Mouse (Mus musculus) liver, embryonic 13.5 days (tissue): Measurements from ENCODE around the gene Olfr1006. TPM values are rescaled to one million over a fixed set of nuclear protein-coding genes. Genes with fewer than 3 reads are reported as not detected.
"Not testable (repeated sequence)": the region's sequence is repeated elsewhere in the genome, so short reads cannot be mapped to it uniquely, and the experiment has no call there.

ENCODE experiments used
- ATAC-seq: fragments of 200-750 bp; cut with Nextera tagmentation; 2 replicates; pipeline ENCODE4 v1.8.0; 2017; ENCODE audit warnings: low read depth, mild to moderate bottlenecking, moderate number of reproducible peaks, moderate library complexity
- DNase-seq: peaks from one replicate; pipeline ENCODE4 v3.0.0; 2022
- H3K27ac ChIP-seq: fragments of 300-500 bp; sonication (generic); 2 replicates; pipeline ENCODE4 v1.5.1; 2015; ENCODE audit warnings: moderate library complexity, mild to moderate bottlenecking, inconsistent platforms
- H3K27me3 ChIP-seq: fragments of 300-500 bp; sonication (generic); 2 replicates; pipeline ENCODE4 v1.6.1; 2015; ENCODE audit warnings: mild to moderate bottlenecking, inconsistent platforms
- H3K36me3 ChIP-seq: fragments of 300-500 bp; sonication (generic); 2 replicates; pipeline ENCODE4 v1.6.1; 2015; ENCODE audit warnings: mild to moderate bottlenecking, inconsistent platforms
- H3K4me1 ChIP-seq: fragments of 300-500 bp; sonication (generic); replicated peaks from 2 replicates; pipeline ENCODE4 v1.6.1; 2015; ENCODE audit warnings: inconsistent platforms
- H3K4me2 ChIP-seq: fragments of 300-500 bp; sonication (generic); 2 replicates; pipeline ENCODE4 v1.6.1; 2015; ENCODE audit warnings: inconsistent platforms, mild to moderate bottlenecking, moderate library complexity
- H3K4me3 ChIP-seq: fragments of 300-500 bp; sonication (generic); replicated peaks from 2 replicates; pipeline ENCODE4 v1.5.1; 2015; ENCODE audit warnings: mild to moderate bottlenecking, inconsistent platforms
- H3K9ac ChIP-seq: fragments of 300-500 bp; sonication (generic); 2 replicates; pipeline ENCODE4 v1.6.1; 2015; ENCODE audit warnings: mild to moderate bottlenecking, inconsistent platforms
- H3K9me3 ChIP-seq: fragments of 300-500 bp; sonication (generic); replicated peaks from 2 replicates; pipeline ENCODE4 v1.6.1; 2016; ENCODE audit warnings: inconsistent platforms
- WGBS: fragments of 180-500 bp; shearing (Covaris S2); methylation state at CpG from one replicate; pipeline ENCODE4 v1.1.7; 2015; ENCODE audit not compliant: insufficient replicate concordance; 5-methylcytosine and 5-hydroxymethylcytosine counted together
- polyA plus RNA-seq: library from polyadenylated mRNA; unstranded; fragments of >200 nt; fragmentation: Nextera tagmentation; extraction: Ambion mirVana; gene quantifications from 2 replicates; pipeline ENCODE4 v1.2.1, GENCODE M21; 2015

Gene Olfr1006
- polyA plus RNA-seq: not detected in 2 replicates

DNA sequence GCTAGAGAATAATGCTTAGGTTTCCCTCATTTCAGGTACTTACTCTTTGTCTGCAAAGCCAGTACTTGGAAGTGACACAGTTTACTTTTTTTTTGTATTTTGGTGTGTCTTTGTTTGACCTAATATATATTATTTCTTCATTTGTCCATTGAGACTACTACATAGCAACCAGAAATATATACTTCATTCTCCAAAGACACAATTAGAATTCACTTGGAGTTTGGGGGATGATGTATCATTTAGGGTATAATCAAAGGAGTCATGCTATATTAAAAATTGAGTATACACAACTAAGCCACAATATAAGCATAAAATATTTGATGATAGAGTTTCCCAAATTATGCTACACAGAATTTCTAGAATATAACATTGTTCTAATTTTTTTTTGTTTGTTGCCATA, at the start of gene Olfr1006:
TSS of gene Olfr1006 (minus strand) at position 101 of the 400 bp plus-strand sequence.
- no peak for DNase-seq
- no peaks in the 10 kb centered on the region for H3K36me3 ChIP-seq
- ATAC-seq: no peak
- no peaks in the 10 kb centered on the region for H3K9me3 ChIP-seq
- no peaks in the 10 kb centered on the region for H3K27me3 ChIP-seq
- H3K4me1 ChIP-seq: no peaks in the 10 kb centered on the region
- H3K4me3 ChIP-seq: no peak within 1 kb of the TSS
- no peak within 1 kb of the TSS for H3K4me2 ChIP-seq
- H3K9ac ChIP-seq: no peak within 1 kb of the TSS
- no peak within 1 kb of the TSS for H3K27ac ChIP-seq

DNA sequence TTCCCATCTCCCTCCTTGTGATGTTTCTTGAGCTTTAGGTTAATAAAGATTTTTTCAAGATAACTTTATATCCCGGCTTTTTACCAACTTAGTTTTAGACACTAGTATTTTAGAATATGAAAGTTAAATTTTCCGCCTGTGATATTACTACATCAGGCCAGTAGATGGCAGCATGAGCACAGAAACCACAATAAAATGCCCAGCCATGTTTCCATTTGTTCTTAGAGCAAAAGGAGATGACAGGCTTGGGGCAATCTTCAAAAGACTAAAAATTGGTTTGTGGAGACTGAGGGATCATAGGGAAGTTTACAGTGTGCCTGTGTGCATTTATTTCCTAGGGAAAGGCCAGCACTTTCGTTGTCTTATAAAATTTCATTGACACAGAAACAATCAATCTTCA, 47.2 kb upstream of the Olfr1006 start:
- H3K4me2 ChIP-seq: no peak overlapping the region
- H3K9ac ChIP-seq: no peak overlapping the region
- DNase-seq (no peak), ATAC-seq (no peak)
- H3K27ac ChIP-seq: no peak overlapping the region
- H3K4me1 ChIP-seq: no peaks in the 10 kb centered on the region
- H3K27me3 ChIP-seq: no peaks in the 10 kb centered on the region
- no peaks in the 10 kb centered on the region for H3K36me3 ChIP-seq
- H3K9me3 ChIP-seq: no peaks in the 10 kb centered on the region
- H3K4me3 ChIP-seq: no peak overlapping the region
- 11% methylated on average over 3 of the region's 3 CpGs for WGBS

DNA sequence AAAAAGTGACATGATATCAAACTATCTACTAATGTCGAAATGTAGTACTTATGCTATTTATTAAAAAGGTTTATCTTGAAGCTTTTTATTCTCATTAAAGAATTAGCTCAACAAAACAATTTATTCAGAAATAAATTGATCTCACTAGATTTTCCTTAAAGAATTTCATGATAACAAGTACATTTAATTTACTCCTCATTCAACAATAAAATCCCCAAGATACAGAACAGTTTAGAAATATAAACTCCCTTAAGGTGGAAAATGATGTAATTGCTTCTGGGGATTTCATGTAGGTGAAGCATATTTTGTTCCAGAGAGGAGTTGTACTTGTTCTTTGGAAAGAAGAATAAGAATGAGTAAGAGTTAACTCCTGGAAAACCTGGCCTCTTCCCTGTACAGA, 36.6 kb upstream of the Olfr1006 start, which contains the start of gene Olfr1009:
TSS of gene Olfr1009 (plus strand) at position 301 of the 400 bp plus-strand sequence.
- H3K9me3 ChIP-seq: no peaks in the 10 kb centered on the region
- ATAC-seq (no peak), DNase-seq (no peak)
- H3K27ac ChIP-seq: no peak within 1 kb of the TSS
- no peaks in the 10 kb centered on the region for H3K27me3 ChIP-seq
- H3K4me1 ChIP-seq: no peaks in the 10 kb centered on the region
- H3K9ac ChIP-seq: no peak within 1 kb of the TSS
- WGBS: 50% methylated on average over 1 of the region's 1 CpGs
- no peak within 1 kb of the TSS for H3K4me3 ChIP-seq
- H3K4me2 ChIP-seq: no peak within 1 kb of the TSS
- H3K36me3 ChIP-seq: no peaks in the 10 kb centered on the region

DNA sequence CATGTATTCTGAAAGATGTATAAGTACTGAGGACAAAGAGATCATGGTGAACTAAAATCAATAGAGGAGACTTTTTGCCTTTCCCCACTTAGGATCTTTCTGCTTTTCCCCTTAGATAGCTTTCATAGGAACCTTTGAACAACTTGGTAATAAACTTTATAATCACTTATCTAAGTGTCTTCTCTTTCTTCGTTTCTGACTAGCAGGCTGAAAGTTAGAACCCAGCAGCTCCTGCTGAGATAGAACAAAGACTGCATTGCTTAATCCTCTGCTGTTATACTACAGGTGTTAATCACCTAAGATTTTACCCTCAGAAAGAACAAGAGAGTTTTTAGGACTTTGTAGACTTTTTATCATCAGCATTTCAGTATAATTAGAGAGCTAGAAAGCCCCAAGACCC, 32.6 kb upstream of the Olfr1006 start:
- Histone ChIP-seq H3K4me1 (no peaks in the 10 kb centered on the region), H3K27ac (no peak overlapping the region), H3K9me3 (no peaks in the 10 kb centered on the region), H3K9ac (no peak overlapping the region), H3K27me3 (no peaks in the 10 kb centered on the region), H3K4me2 (no peak overlapping the region), H3K4me3 (no peak overlapping the region), H3K36me3 (no peaks in the 10 kb centered on the region)
- 35% methylated on average over 1 of the region's 1 CpGs for WGBS
- ATAC-seq: no peak
- no peak for DNase-seq

DNA sequence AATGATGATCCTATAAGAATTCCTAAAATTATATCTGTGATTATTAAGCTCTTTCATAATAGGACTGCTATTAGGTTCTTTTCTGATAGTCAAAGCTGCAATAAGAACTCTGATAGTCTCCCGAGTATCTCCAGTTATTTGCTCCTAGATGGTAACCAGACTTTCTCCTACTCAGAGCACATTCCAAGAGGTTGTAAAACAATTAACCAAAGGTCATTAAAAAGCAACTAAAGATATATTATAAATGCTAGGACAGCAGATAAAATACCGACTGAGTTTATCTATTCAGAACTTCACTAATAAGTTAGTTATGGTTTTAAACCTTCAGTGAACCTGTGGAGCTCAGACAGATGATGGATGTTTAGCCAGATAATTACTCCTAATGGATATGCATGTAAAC, 32.1 kb upstream of the Olfr1006 start:
- not testable (repeated sequence) for H3K4me1 ChIP-seq, H3K4me2 ChIP-seq, H3K27me3 ChIP-seq, ATAC-seq, H3K9ac ChIP-seq, DNase-seq, H3K4me3 ChIP-seq, H3K36me3 ChIP-seq, H3K27ac ChIP-seq, H3K9me3 ChIP-seq
- 49% methylated on average over 2 of the region's 2 CpGs for WGBS

DNA sequence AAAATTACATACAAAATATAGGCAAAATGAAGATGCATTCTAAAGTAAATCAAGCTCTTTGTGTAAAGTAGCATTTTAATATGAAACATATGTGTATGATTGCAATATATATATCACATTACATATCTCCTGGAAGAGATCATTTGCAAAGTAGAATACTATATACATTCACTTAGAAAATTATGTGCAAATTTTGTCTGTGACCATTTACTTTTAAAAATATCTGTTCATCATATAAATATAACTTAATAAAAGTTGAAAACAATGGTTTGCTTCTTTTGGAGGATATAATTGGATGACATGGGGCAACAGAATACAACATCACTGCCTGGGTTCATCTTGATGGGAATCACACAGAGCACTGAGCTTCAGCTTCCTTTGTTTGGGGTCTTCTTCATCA, 10.6 kb upstream of the Olfr1006 start, which contains the start of gene Olfr1008:
TSS of gene Olfr1008 (plus strand) at position 301 of the 400 bp plus-strand sequence.
- Histone ChIP-seq H3K4me3 (no peak within 1 kb of the TSS), H3K27me3 (no peaks in the 10 kb centered on the region), H3K27ac (no peak within 1 kb of the TSS), H3K4me1 (no peaks in the 10 kb centered on the region), H3K36me3 (no peaks in the 10 kb centered on the region), H3K9me3 (no peaks in the 10 kb centered on the region; the same call in 1 of the 2 replicates), H3K4me2 (no peak within 1 kb of the TSS), H3K9ac (no peak within 1 kb of the TSS)
- DNase-seq (no peak), ATAC-seq (no peak)

DNA sequence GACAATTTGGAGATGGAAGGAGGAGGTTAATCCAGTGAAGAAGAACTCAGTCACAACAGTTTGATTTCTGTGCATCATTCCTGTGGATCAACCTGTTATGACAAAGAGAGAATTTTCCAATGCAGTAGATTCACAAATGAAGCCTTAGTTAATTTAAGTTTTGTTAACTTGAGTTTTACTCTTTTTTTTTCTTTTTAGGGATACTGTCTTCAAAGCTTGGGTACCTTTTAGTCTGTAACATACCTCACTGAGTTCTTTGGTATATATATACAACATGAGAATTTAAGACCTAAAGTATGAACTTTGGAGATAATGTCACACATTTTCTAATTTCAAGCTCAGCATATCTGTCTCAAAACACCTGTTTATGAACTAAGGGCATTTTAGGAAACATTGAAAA, 14.2 kb downstream of the Olfr1006 start, which contains the start of gene Olfr154:
TSS of gene Olfr154 (minus strand) at position 101 of the 400 bp plus-strand sequence.
- not testable (repeated sequence) for H3K27ac ChIP-seq, H3K4me2 ChIP-seq, H3K4me1 ChIP-seq, H3K36me3 ChIP-seq, H3K4me3 ChIP-seq, DNase-seq, H3K9me3 ChIP-seq, ATAC-seq, H3K27me3 ChIP-seq, H3K9ac ChIP-seq

DNA sequence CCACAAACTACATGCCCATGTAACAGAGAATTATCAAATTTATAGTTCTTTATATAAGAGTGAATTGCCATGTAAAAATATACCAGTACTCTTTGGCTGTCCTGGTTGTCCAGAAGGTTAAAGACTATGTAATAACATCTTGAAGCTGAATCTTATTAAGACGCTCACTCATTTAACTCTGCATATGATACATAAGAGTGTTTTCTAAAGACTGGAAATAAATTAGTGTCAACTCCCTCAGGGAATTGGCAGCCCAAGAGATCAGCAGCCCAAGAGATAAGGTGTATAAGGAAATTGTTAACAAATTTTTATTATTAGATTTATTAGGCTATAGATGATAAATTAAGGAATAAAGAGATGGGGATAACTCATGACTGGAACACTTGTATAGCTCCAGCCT, 28.0 kb downstream of the Olfr1006 start, which contains the start of gene Olfr1002:
TSS of gene Olfr1002 (minus strand) at position 101 of the 400 bp plus-strand sequence.
- WGBS: 71% methylated on average over 1 of the region's 1 CpGs
- Histone ChIP-seq H3K4me1 (no peaks in the 10 kb centered on the region), H3K9me3 (no peaks in the 10 kb centered on the region), H3K4me2 (no peak within 1 kb of the TSS), H3K9ac (no peak within 1 kb of the TSS), H3K36me3 (no peaks in the 10 kb centered on the region), H3K27me3 (no peaks in the 10 kb centered on the region), H3K27ac (no peak within 1 kb of the TSS), H3K4me3 (no peak within 1 kb of the TSS)
- no peak for DNase-seq
- ATAC-seq: no peak

Other genes starting within 250 kb of the Olfr1006 start
- gene Olfr994, start 242.3 kb downstream of the Olfr1006 start, polyA plus RNA-seq: not detected in 2 replicates
- gene Olfr995, start 235.1 kb downstream of the Olfr1006 start, polyA plus RNA-seq: not detected in 2 replicates
- not detected in 2 replicates for gene 4833423E24Rik, start 159.7 kb downstream of the Olfr1006 start, polyA plus RNA-seq
- not detected in 2 replicates for gene Olfr996, start 99.6 kb downstream of the Olfr1006 start, polyA plus RNA-seq
- not detected in 2 replicates for gene Olfr998, start 89.8 kb downstream of the Olfr1006 start, polyA plus RNA-seq
- not detected in 2 replicates for gene Olfr1000, start 66.9 kb downstream of the Olfr1006 start, polyA plus RNA-seq
- not detected in 2 replicates for gene Olfr1002, start 28.1 kb downstream of the Olfr1006 start, polyA plus RNA-seq
- not detected in 2 replicates for gene Olfr154, start 14.3 kb downstream of the Olfr1006 start, polyA plus RNA-seq
- gene Olfr1008, start 10.7 kb upstream of the Olfr1006 start, polyA plus RNA-seq: not detected in 2 replicates
- gene Olfr1009, start 36.7 kb upstream of the Olfr1006 start, polyA plus RNA-seq: not detected in 2 replicates
- not detected in 2 replicates for gene Olfr1012, start 84.0 kb upstream of the Olfr1006 start, polyA plus RNA-seq
- gene Olfr1013, start 88.3 kb upstream of the Olfr1006 start, polyA plus RNA-seq: not detected in 2 replicates
- not detected in 2 replicates for gene Olfr1014, start 93.9 kb upstream of the Olfr1006 start, polyA plus RNA-seq
- not detected in 2 replicates for gene Olfr1015, start 103.2 kb upstream of the Olfr1006 start, polyA plus RNA-seq
- gene Olfr1016, start 123.8 kb upstream of the Olfr1006 start, polyA plus RNA-seq: not detected in 2 replicates
- not detected in 2 replicates for gene Olfr1018, start 139.7 kb upstream of the Olfr1006 start, polyA plus RNA-seq
- not detected in 2 replicates for gene Olfr1019, start 166.7 kb upstream of the Olfr1006 start, polyA plus RNA-seq
- not detected in 2 replicates for gene Olfr1020, start 168.3 kb upstream of the Olfr1006 start, polyA plus RNA-seq
- gene Olfr1022, start 189.8 kb upstream of the Olfr1006 start, polyA plus RNA-seq: not detected in 2 replicates
- gene Olfr1023, start 206.9 kb upstream of the Olfr1006 start, polyA plus RNA-seq: not detected in 2 replicates
- not detected in 2 replicates for gene Olfr1024, start 226.3 kb upstream of the Olfr1006 start, polyA plus RNA-seq
- not detected in 2 replicates for gene Olfr1025-ps1, start 236.4 kb upstream of the Olfr1006 start, polyA plus RNA-seq
- gene Olfr1026, start 242.8 kb upstream of the Olfr1006 start, polyA plus RNA-seq: not detected in 2 replicates